Mouse (Mus musculus): Measurements from ENCODE around the gene Pip5kl1.

GRCm38 (mm10) chr2:32624111-32624748 is 49.6 kb downstream of the Pip5kl1 start:
- TF ChIP-seq CTCF (IDR thresholded peaks at IDR 0.05; ENCODE audit: borderline replicate concordance, insufficient read depth, low read length), result no peak
- no peak for TF ChIP-seq POLR2A (IDR thresholded peaks at IDR 0.05; ENCODE audit: low read depth, low read length)

All from embryonic fibroblast, embryonic 13.5 days (primary cell).